Mouse (Mus musculus): ENCODE measurements around the gene Cdadc1. TPM values are rescaled to one million over a fixed set of nuclear protein-coding genes. Genes with fewer than 3 reads are reported as not detected.

The Cdadc1 gene
- polyA plus RNA-seq, 1 experiment from 2014 or later: 37.5 TPM

GRCm38 (mm10) chr14:59627823-59628222, 30.1 kb upstream of the Cdadc1 start:
- Histone ChIP-seq H3K4me1 (replicated peaks; ENCODE audit: insufficient read depth, low read length) (no peaks in the 10 kb centered on the region), H3K36me3 (ENCODE audit: insufficient read depth, low read length) (no peaks in the 10 kb centered on the region), H3K27ac (no peak overlapping the region), H3K9ac (ENCODE audit: low read depth, low read length) (no peak overlapping the region), H3K27me3 (ENCODE audit: insufficient read depth, low read length) (no peaks in the 10 kb centered on the region), H3K9me3 (replicated peaks; ENCODE audit: low read length) (no peaks in the 10 kb centered on the region), H3K4me2 (ENCODE audit: low read length) (peak overlapping the region; percentile 88), H3K4me3 (replicated peaks; ENCODE audit: low read depth, low read length) (peak overlapping the region; percentile 59)
- 30% methylated on average over 7 of the region's 7 CpGs for whole genome bisulfite sequencing
- no peak; the same call in 1 of the 2 replicates for TF ChIP-seq CTCF (IDR thresholded peaks at IDR 0.05; ENCODE audit: low read depth)
- peak; percentile 64 for DNase-seq (ENCODE audit: low spot score)
- no peak for ATAC-seq (replicated peaks; ENCODE audit: low FRiP score, low read depth)

GRCm38 (mm10) chr14:59627142-59627680, 29.5 kb upstream of the Cdadc1 start:
- TF ChIP-seq CTCF (IDR thresholded peaks at IDR 0.05; ENCODE audit: low read depth): no peak
- Histone ChIP-seq H3K9ac (ENCODE audit: low read depth, low read length) (no peak overlapping the region), H3K4me2 (ENCODE audit: low read length) (peak overlapping the region; percentile 88), H3K36me3 (ENCODE audit: insufficient read depth, low read length) (no peaks in the 10 kb centered on the region), H3K4me3 (replicated peaks; ENCODE audit: low read depth, low read length) (peak overlapping the region; percentile 59), H3K27me3 (ENCODE audit: insufficient read depth, low read length) (no peaks in the 10 kb centered on the region), H3K9me3 (replicated peaks; ENCODE audit: low read length) (no peaks in the 10 kb centered on the region), H3K27ac (no peak overlapping the region), H3K4me1 (replicated peaks; ENCODE audit: insufficient read depth, low read length) (no peaks in the 10 kb centered on the region)
- DNase-seq (ENCODE audit: low spot score) (no peak), ATAC-seq (replicated peaks; ENCODE audit: low FRiP score, low read depth) (no peak)
- 28% methylated on average over 9 of the region's 9 CpGs for WGBS

- no peaks in the 10 kb centered on the region for H3K4me1 ChIP-seq (replicated peaks; ENCODE audit: insufficient read depth, low read length)
- ATAC-seq (replicated peaks; ENCODE audit: low FRiP score, low read depth): no peak
- H3K36me3 ChIP-seq (ENCODE audit: insufficient read depth, low read length): no peaks in the 10 kb centered on the region
- TF ChIP-seq CTCF (IDR thresholded peaks at IDR 0.05; ENCODE audit: low read depth): no peak
- WGBS: 22% methylated on average over 8 of the region's 8 CpGs
- H3K9me3 ChIP-seq (replicated peaks; ENCODE audit: low read length): no peaks in the 10 kb centered on the region
- H3K9ac ChIP-seq (ENCODE audit: low read depth, low read length): peak overlapping the region; percentile 55; the same call in 1 of the 2 replicates
- H3K27me3 ChIP-seq (ENCODE audit: insufficient read depth, low read length): no peaks in the 10 kb centered on the region
- DNase-seq (ENCODE audit: low spot score): no peak
- H3K27ac ChIP-seq: no peak overlapping the region
- H3K4me3 ChIP-seq (replicated peaks; ENCODE audit: low read depth, low read length): peak overlapping the region; percentile 59
- peak overlapping the region; percentile 88 for H3K4me2 ChIP-seq (ENCODE audit: low read length)
Observed at GRCm38 (mm10) chr14:59626711-59627110, 29.0 kb upstream of the Cdadc1 start.

- no peaks in the 10 kb centered on the region for H3K36me3 ChIP-seq (ENCODE audit: insufficient read depth, low read length)
- H3K4me1 ChIP-seq (replicated peaks; ENCODE audit: insufficient read depth, low read length): no peaks in the 10 kb centered on the region
- peak overlapping the region; percentile 55 for H3K9ac ChIP-seq (ENCODE audit: low read depth, low read length)
- TF ChIP-seq CTCF (IDR thresholded peaks at IDR 0.05; ENCODE audit: low read depth): no peak
- peak overlapping the region; percentile 59 for H3K4me3 ChIP-seq (replicated peaks; ENCODE audit: low read depth, low read length)
- H3K27ac ChIP-seq: peak overlapping the region; percentile 69
- H3K4me2 ChIP-seq (ENCODE audit: low read length): peak overlapping the region; percentile 88
- no peaks in the 10 kb centered on the region for H3K9me3 ChIP-seq (replicated peaks; ENCODE audit: low read length)
- DNase-seq (ENCODE audit: low spot score) (peak; percentile 65), ATAC-seq (replicated peaks; ENCODE audit: low FRiP score, low read depth) (peak; percentile 48)
- WGBS: under 1% methylated on average over 51 of the region's 51 CpGs
- no peaks in the 10 kb centered on the region for H3K27me3 ChIP-seq (ENCODE audit: insufficient read depth, low read length)
Observed at GRCm38 (mm10) chr14:59625806-59626364, 28.1 kb upstream of the Cdadc1 start.

- H3K27me3 ChIP-seq (ENCODE audit: insufficient read depth, low read length): no peaks in the 10 kb centered on the region
- peak within 1 kb of the TSS; percentile 69 for H3K27ac ChIP-seq
- peak; percentile 68 for TF ChIP-seq CTCF (IDR thresholded peaks at IDR 0.05; ENCODE audit: low read depth)
- ATAC-seq (replicated peaks; ENCODE audit: low FRiP score, low read depth): peak; percentile 80
- H3K4me1 ChIP-seq (replicated peaks; ENCODE audit: insufficient read depth, low read length): no peaks in the 10 kb centered on the region
- no peaks in the 10 kb centered on the region for H3K36me3 ChIP-seq (ENCODE audit: insufficient read depth, low read length)
- H3K4me2 ChIP-seq (ENCODE audit: low read length): peak within 1 kb of the TSS; percentile 88
- peak within 1 kb of the TSS; percentile 59 for H3K4me3 ChIP-seq (replicated peaks; ENCODE audit: low read depth, low read length)
- under 1% methylated on average over 57 of the region's 65 CpGs for WGBS
- H3K9ac ChIP-seq (ENCODE audit: low read depth, low read length): peak within 1 kb of the TSS; percentile 55
- no peaks in the 10 kb centered on the region for H3K9me3 ChIP-seq (replicated peaks; ENCODE audit: low read length)
- DNase-seq (ENCODE audit: low spot score): peak; percentile 89
Observed at GRCm38 (mm10) chr14:59625158-59625805, 27.5 kb upstream of the Cdadc1 start, which contains the start of gene Shisa2. Shisa2 (plus strand) TSS chr14:59625308.

- ATAC-seq (replicated peaks; ENCODE audit: low FRiP score, low read depth) (no peak), DNase-seq (ENCODE audit: low spot score) (no peak)
- Histone ChIP-seq H3K4me2 (ENCODE audit: low read length) (peak overlapping the region; percentile 88), H3K4me1 (replicated peaks; ENCODE audit: insufficient read depth, low read length) (no peaks in the 10 kb centered on the region), H3K27me3 (ENCODE audit: insufficient read depth, low read length) (no peaks in the 10 kb centered on the region), H3K4me3 (replicated peaks; ENCODE audit: low read depth, low read length) (no peak overlapping the region), H3K36me3 (ENCODE audit: insufficient read depth, low read length) (no peaks in the 10 kb centered on the region), H3K9ac (ENCODE audit: low read depth, low read length) (no peak overlapping the region), H3K27ac (no peak overlapping the region), H3K9me3 (replicated peaks; ENCODE audit: low read length) (no peaks in the 10 kb centered on the region)
- TF ChIP-seq CTCF (IDR thresholded peaks at IDR 0.05; ENCODE audit: low read depth): no peak
- WGBS: 25% methylated on average over 9 of the region's 9 CpGs
Observed at GRCm38 (mm10) chr14:59624326-59624885, 26.6 kb upstream of the Cdadc1 start.
